Mouse (Mus musculus): ENCODE results near the gene Cd160. TPM values are rescaled to one million over a fixed set of nuclear protein-coding genes. Genes with fewer than 3 reads are reported as not detected.

Cd160 gene
- total and polyA plus RNA-seq, 3 experiments, result 0.04 to 0.32 TPM; not detected in 1

GRCm38 (mm10) chr3:96787784-96788183, 41.4 kb downstream of the Cd160 start (continued):
- TF ChIP-seq RAD21 (IDR thresholded peaks at IDR 0.05; ENCODE audit: low read depth, low read length) (no peak; the same call in 1 of the 2 replicates), EP300 (IDR thresholded peaks at IDR 0.05; ENCODE audit: low read depth in 1 of 2, low read length in 2 of 2) (peak; percentile 18 to 32; a peak in 1 of 4 replicates), POLR2A (IDR thresholded peaks at IDR 0.05; ENCODE audit: control insufficient read depth in 1 of 2, insufficient read depth in 1 of 2, low read depth in 1 of 2, low read length in 2 of 2, poor library complexity in 1 of 2) (no peak), USF2 (IDR thresholded peaks at IDR 0.05; ENCODE audit: borderline replicate concordance in 1 of 2, insufficient read depth in 1 of 2, low read depth in 1 of 2, low read length in 2 of 2) (no peak), RCOR1 (IDR thresholded peaks at IDR 0.05; ENCODE audit: low read depth, low read length) (no peak), MXI1 (IDR thresholded peaks at IDR 0.05; ENCODE audit: low read depth, low read length) (no peak; the same call in 1 of the 2 replicates)

DNA sequence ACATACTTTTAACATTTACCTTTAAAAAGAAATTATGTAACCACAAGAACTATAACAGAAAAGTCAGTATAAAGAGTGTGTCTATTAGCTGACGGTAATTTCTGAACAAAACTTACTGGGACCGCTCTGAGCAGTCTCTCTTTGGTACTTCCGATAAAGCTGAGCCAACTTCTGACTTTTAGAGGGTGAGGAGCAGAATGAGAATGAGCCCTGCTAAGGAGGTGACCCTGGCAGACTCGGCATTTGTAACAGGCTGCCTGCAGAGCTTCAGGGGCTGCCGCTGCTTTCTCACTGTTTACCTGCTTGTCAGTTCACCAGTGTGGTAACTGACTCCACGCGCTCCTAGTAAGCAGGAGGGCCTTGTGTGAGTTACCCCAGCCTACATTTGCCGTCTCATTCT, 46.9 kb downstream of the Cd160 start:
- Histone ChIP-seq H3K27ac (ENCODE audit: control insufficient read depth, low read depth, low read length) (no peak overlapping the region), H3K27me3 (ENCODE audit: control insufficient read depth in 1 of 2, insufficient read depth in 2 of 2, low read length in 2 of 2) (no peaks in the 10 kb centered on the region), H3K9me3 (replicated peaks; ENCODE audit: insufficient read depth, low read length) (no peaks in the 10 kb centered on the region), H3K36me3 (ENCODE audit: control insufficient read depth in 1 of 2, insufficient read depth in 2 of 2, low read length in 2 of 2) (peaks cover 0 to 11% of the 10 kb centered on the region in 2 experiments; a peak in 2 of 4 replicates), H3K9ac (ENCODE audit: control insufficient read depth, low read depth, low read length, poor library complexity, severe bottlenecking) (no peak overlapping the region), H3K4me3 (ENCODE audit: control insufficient read depth in 1 of 2, insufficient read depth in 1 of 2, low read depth in 2 of 2, low read length in 2 of 2) (no peak overlapping the region), H3K79me2 (ENCODE audit: control insufficient read depth, insufficient read depth, low read length, poor library complexity) (no peaks in the 10 kb centered on the region), H3K4me1 (ENCODE audit: control insufficient read depth in 1 of 2, insufficient read depth in 2 of 2, low read length in 2 of 2) (peaks cover 0 to 3% of the 10 kb centered on the region in 2 experiments; a peak in 1 of 4 replicates)
- no peak for TF ChIP-seq NRF1 (IDR thresholded peaks at IDR 0.05; ENCODE audit: insufficient read depth, low read depth, low read length, poor library complexity, severe bottlenecking)
- TF ChIP-seq MYC (IDR thresholded peaks at IDR 0.05; ENCODE audit: low read depth, low read length), result no peak
- no peak for TF ChIP-seq MYB (IDR thresholded peaks at IDR 0.05; ENCODE audit: low read depth, low read length)
- no peak for DNase-seq (ENCODE audit: low read depth, low spot score)

DNA sequence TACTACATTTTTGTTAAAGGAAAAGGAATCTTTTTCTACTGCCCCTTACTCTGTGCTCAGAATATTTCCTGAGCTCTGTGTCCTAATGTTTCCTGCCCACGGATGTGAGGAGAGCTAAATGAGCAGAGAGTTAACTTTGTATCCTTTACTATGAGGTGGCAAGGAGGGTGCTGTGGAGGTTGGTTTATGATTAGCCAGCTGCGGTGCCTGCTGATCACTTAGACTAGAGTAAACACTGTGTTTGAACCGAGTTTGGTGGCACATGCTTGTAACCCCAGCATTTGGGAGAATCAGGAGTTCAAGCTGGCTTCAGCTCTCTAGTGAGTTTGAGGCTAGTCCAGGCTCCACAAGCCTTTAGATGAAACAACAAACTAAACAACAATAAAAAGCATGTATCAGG, 52.0 kb downstream of the Cd160 start:
- Histone ChIP-seq H3K27me3 (ENCODE audit: control insufficient read depth in 1 of 2, insufficient read depth in 2 of 2, low read length in 2 of 2) (no peaks in the 10 kb centered on the region), H3K36me3 (ENCODE audit: control insufficient read depth in 1 of 2, insufficient read depth in 2 of 2, low read length in 2 of 2) (peaks cover 0 to 14% of the 10 kb centered on the region in 2 experiments), H3K27ac (ENCODE audit: control insufficient read depth, low read depth, low read length) (no peak overlapping the region), H3K9me3 (replicated peaks; ENCODE audit: insufficient read depth, low read length) (no peaks in the 10 kb centered on the region), H3K79me2 (ENCODE audit: control insufficient read depth, insufficient read depth, low read length, poor library complexity) (peaks cover 3% of the 10 kb centered on the region; the same call in 1 of the 2 replicates), H3K4me3 (ENCODE audit: control insufficient read depth in 1 of 2, insufficient read depth in 1 of 2, low read depth in 2 of 2, low read length in 2 of 2) (no peak overlapping the region), H3K9ac (ENCODE audit: control insufficient read depth, low read depth, low read length, poor library complexity, severe bottlenecking) (no peak overlapping the region), H3K4me1 (ENCODE audit: control insufficient read depth in 1 of 2, insufficient read depth in 2 of 2, low read length in 2 of 2) (peaks cover 0 to 10% of the 10 kb centered on the region in 2 experiments; a peak in 2 of 4 replicates)
- TF ChIP-seq TBP (IDR thresholded peaks at IDR 0.05; ENCODE audit: low read depth, low read length) (no peak), E2F4 (IDR thresholded peaks at IDR 0.05; ENCODE audit: borderline replicate concordance, low read depth, low read length) (no peak), ELF1 (IDR thresholded peaks at IDR 0.05; ENCODE audit: low read depth, low read length) (no peak), USF2 (IDR thresholded peaks at IDR 0.05; ENCODE audit: borderline replicate concordance in 1 of 2, insufficient read depth in 1 of 2, low read depth in 1 of 2, low read length in 2 of 2) (no peak), SMC3 (IDR thresholded peaks at IDR 0.05; ENCODE audit: low read depth, low read length) (no peak), CTCF (IDR thresholded peaks at IDR 0.05 in 2 of 3, conservative IDR thresholded peaks at IDR 0.05 in 1 of 3; ENCODE audit: control insufficient read depth in 1 of 3, insufficient read depth in 1 of 3, low read depth in 2 of 3, low read length in 3 of 3, poor library complexity in 1 of 3, severe bottlenecking in 1 of 3) (no peak), ZKSCAN1 (IDR thresholded peaks at IDR 0.05; ENCODE audit: low read depth, low read length) (no peak), GABPA (IDR thresholded peaks at IDR 0.05; ENCODE audit: low read depth, low read length) (no peak), KAT2A (conservative IDR thresholded peaks at IDR 0.05; ENCODE audit: low read depth, low read length) (no peak), NRF1 (IDR thresholded peaks at IDR 0.05; ENCODE audit: insufficient read depth, low read depth, low read length, poor library complexity, severe bottlenecking) (no peak), BHLHE40 (IDR thresholded peaks at IDR 0.05; ENCODE audit: borderline replicate concordance, low read depth, low read length) (no peak), TCF12 (IDR thresholded peaks at IDR 0.05; ENCODE audit: low read depth, low read length) (no peak), NELFE (IDR thresholded peaks at IDR 0.05; ENCODE audit: low read depth, low read length) (no peak), MYC (IDR thresholded peaks at IDR 0.05; ENCODE audit: low read depth, low read length) (no peak), ETS1 (IDR thresholded peaks at IDR 0.05; ENCODE audit: low read depth, low read length) (no peak), MAZ (IDR thresholded peaks at IDR 0.05; ENCODE audit: low read depth, low read length) (no peak), GATA1 (IDR thresholded peaks at IDR 0.05; ENCODE audit: low read depth, low read length) (no peak)
- DNase-seq (ENCODE audit: low read depth, low spot score), result no peak
